Mouse (Mus musculus) CD4-positive, CD25-positive, alpha-beta regulatory T cell, adult 2 months (primary cell): ENCODE measurements around the gene Palm2.

Experiments
- DNase-seq: peaks from one replicate; pipeline ENCODE4 v3.0.0-alpha.2; 2012; ENCODE audit warnings: low read depth, low spot score

Palm2 gene

GRCm38 (mm10) chr4:57612716-57613115, 178.7 kb downstream of the Palm2 start:
- DNase-seq: no peak

- DNase-seq: no peak
Measured at GRCm38 (mm10) chr4:57614686-57615085, 180.6 kb downstream of the Palm2 start.

GRCm38 (mm10) chr4:57618743-57619142, 184.7 kb downstream of the Palm2 start:
- no peak for DNase-seq

GRCm38 (mm10) chr4:57622816-57623215, 188.8 kb downstream of the Palm2 start:
- no peak for DNase-seq

- no peak for DNase-seq
Measured at GRCm38 (mm10) chr4:57624819-57625218, 190.8 kb downstream of the Palm2 start.

- DNase-seq: no peak
Measured at GRCm38 (mm10) chr4:57625306-57625705, 191.3 kb downstream of the Palm2 start.

- no peak for DNase-seq
Measured at GRCm38 (mm10) chr4:57625756-57626155, 191.7 kb downstream of the Palm2 start.

GRCm38 (mm10) chr4:57626921-57627320, 192.9 kb downstream of the Palm2 start:
- no peak for DNase-seq

GRCm38 (mm10) chr4:57632386-57632785, 198.3 kb downstream of the Palm2 start:
- DNase-seq: no peak

GRCm38 (mm10) chr4:57633052-57633451, 199.0 kb downstream of the Palm2 start:
- no peak for DNase-seq

- DNase-seq: no peak
Measured at GRCm38 (mm10) chr4:57634956-57635355, 200.9 kb downstream of the Palm2 start.

- no peak for DNase-seq
Measured at GRCm38 (mm10) chr4:57636782-57637482, 202.9 kb downstream of the Palm2 start.

GRCm38 (mm10) chr4:57637636-57638386, 203.8 kb downstream of the Palm2 start:
- no peak for DNase-seq

GRCm38 (mm10) chr4:57638941-57639340, 204.9 kb downstream of the Palm2 start:
- DNase-seq: no peak

- peak; percentile 35 for DNase-seq
Measured at GRCm38 (mm10) chr4:57640222-57640621, 206.2 kb downstream of the Palm2 start.

GRCm38 (mm10) chr4:57640971-57641370, 206.9 kb downstream of the Palm2 start:
- DNase-seq: no peak

GRCm38 (mm10) chr4:57650994-57651393, 216.9 kb downstream of the Palm2 start:
- no peak for DNase-seq

- no peak for DNase-seq
Measured at GRCm38 (mm10) chr4:57651547-57651946, 217.5 kb downstream of the Palm2 start.

- DNase-seq: no peak
Measured at GRCm38 (mm10) chr4:57652185-57652904, 218.3 kb downstream of the Palm2 start.

- peak; percentile 15 for DNase-seq
Measured at GRCm38 (mm10) chr4:57655966-57656365, 221.9 kb downstream of the Palm2 start.

GRCm38 (mm10) chr4:57656388-57656787, 222.3 kb downstream of the Palm2 start:
- DNase-seq: peak; percentile 16

- DNase-seq: peak; percentile 30
Measured at GRCm38 (mm10) chr4:57656861-57657260, 222.8 kb downstream of the Palm2 start.
